ENCODE assay signal across 21 mouse cellular contexts in the genomic region with DNA sequence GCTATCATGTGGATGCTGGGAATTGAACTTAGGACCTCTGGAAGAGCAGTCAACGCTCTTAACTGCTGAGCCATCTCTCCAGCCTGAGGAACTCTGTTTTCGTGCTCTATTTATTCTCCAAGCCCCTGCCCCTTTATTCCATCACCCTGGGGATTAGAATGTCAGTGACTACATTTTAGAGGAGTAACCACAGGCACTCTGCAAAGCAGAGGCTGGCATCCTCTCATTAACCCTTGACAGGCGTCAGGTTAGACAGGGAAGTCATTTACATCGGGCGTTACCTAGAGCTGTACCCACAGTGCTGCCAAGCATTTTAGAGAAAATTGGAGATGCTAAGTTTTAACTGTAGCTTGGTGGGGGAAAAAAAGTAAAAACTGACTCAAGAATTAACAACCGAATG.
A peak's percentile ranks its signal among the peaks of the same experiment; 100 is the strongest.
DNase-seq lines count a peak whose midpoint lies in the region; ATAC-seq lines count a peak whose summit lies in the region.
"Had no signal": no experiment of that assay in that cellular context is flagged by ENCODE, and none has a peak within 500 bp of the region (broad histone marks: within the 10 kb centered on the region; RNA-seq: fewer than 3 reads in every experiment).

No protein-coding gene starts in this region.

- H3K36me3 ChIP-seq in midbrain, embryonic 11.5 days (ENCODE audit: control insufficient read depth, insufficient read depth, low read length): no peaks in the 10 kb centered on the region
- no peaks in the 10 kb centered on the region for H3K36me3 ChIP-seq in midbrain, embryonic 16.5 days (ENCODE audit: control insufficient read depth, insufficient read depth, low read length)
- H3K36me3 ChIP-seq in forebrain, embryonic 11.5 days (ENCODE audit: control insufficient read depth, insufficient read depth, low read length): no peaks in the 10 kb centered on the region
- no peaks in the 10 kb centered on the region for H3K36me3 ChIP-seq in hindbrain, embryonic 15.5 days
- H3K36me3 ChIP-seq: heart, embryonic 13.5 days; limb, embryonic 15.5 days had no signal

- peak overlapping the region; percentile 4; the same call in 1 of the 2 replicates for H3K9ac ChIP-seq in midbrain, embryonic 11.5 days (ENCODE audit: low read length)
- H3K9ac ChIP-seq in midbrain, embryonic 16.5 days (ENCODE audit: low read depth, low read length): no peak overlapping the region
- no peak overlapping the region for H3K9ac ChIP-seq in forebrain, embryonic 11.5 days (ENCODE audit: low read length)
- no peak overlapping the region for H3K9ac ChIP-seq in hindbrain, embryonic 15.5 days
- H3K9ac ChIP-seq: heart, embryonic 13.5 days; limb, embryonic 15.5 days; lung, embryonic 14.5 days had no signal

- H3K4me3 ChIP-seq in midbrain, embryonic 11.5 days (ENCODE audit: low read depth, low read length): no peak overlapping the region
- no peak overlapping the region for H3K4me3 ChIP-seq in midbrain, embryonic 16.5 days (ENCODE audit: low read depth, low read length)
- no peak overlapping the region for H3K4me3 ChIP-seq in forebrain, embryonic 11.5 days (ENCODE audit: low read depth, low read length)
- H3K4me3 ChIP-seq in hindbrain, embryonic 15.5 days: no peak overlapping the region
- H3K4me3 ChIP-seq: erythroblast, embryonic 14.5 days; heart, embryonic 13.5 days; left cerebral cortex, adult 2 months; limb, embryonic 15.5 days; megakaryocyte, embryonic 14.5 days had no signal

- 8% methylated on average over 6 of the region's 6 CpGs for WGBS in midbrain, embryonic 11.5 days
- WGBS in midbrain, embryonic 16.5 days: 6% methylated on average over 6 of the region's 6 CpGs
- WGBS in forebrain, embryonic 11.5 days: 9% methylated on average over 6 of the region's 6 CpGs
- WGBS in hindbrain, embryonic 15.5 days: 9% methylated on average over 6 of the region's 6 CpGs

- H3K4me1 ChIP-seq in midbrain, embryonic 11.5 days (ENCODE audit: control insufficient read depth, insufficient read depth, low read length): peaks cover 7% of the 10 kb centered on the region; the same call in 1 of the 2 replicates
- peaks cover 5% of the 10 kb centered on the region for H3K4me1 ChIP-seq in midbrain, embryonic 16.5 days (ENCODE audit: control insufficient read depth, insufficient read depth, low read length)
- H3K4me1 ChIP-seq in forebrain, embryonic 11.5 days (replicated peaks; ENCODE audit: control insufficient read depth, insufficient read depth, low read length): 0 out of 2 replicates have a peak, but pooled peaks cover 3% of the 10 kb centered on the region
- H3K4me1 ChIP-seq in hindbrain, embryonic 15.5 days (replicated peaks): peaks cover 7% of the 10 kb centered on the region; the same call in 1 of the 2 replicates
- H3K4me1 ChIP-seq: limb, embryonic 15.5 days; megakaryocyte, embryonic 14.5 days had no signal

- no peaks in the 10 kb centered on the region for H3K9me3 ChIP-seq in midbrain, embryonic 11.5 days (ENCODE audit: control insufficient read depth, low read length)
- H3K9me3 ChIP-seq in midbrain, embryonic 16.5 days (replicated peaks; ENCODE audit: control insufficient read depth, low read length, poor library complexity, severe bottlenecking): no peaks in the 10 kb centered on the region
- H3K9me3 ChIP-seq in forebrain, embryonic 11.5 days (ENCODE audit: control insufficient read depth, low read length): no peaks in the 10 kb centered on the region
- H3K9me3 ChIP-seq in hindbrain, embryonic 15.5 days: no peaks in the 10 kb centered on the region
- H3K9me3 ChIP-seq: heart, embryonic 13.5 days; limb, embryonic 15.5 days had no signal

- ATAC-seq in midbrain, embryonic 11.5 days (ENCODE audit: low FRiP score): peak; percentile 84
- no peak for ATAC-seq in midbrain, embryonic 16.5 days
- ATAC-seq in forebrain, embryonic 11.5 days (replicated peaks; ENCODE audit: low FRiP score): peak; percentile 51; the same call in 1 of the 2 replicates
- peak; percentile 48; the same call in 1 of the 2 replicates for ATAC-seq in hindbrain, embryonic 15.5 days (ENCODE audit: low FRiP score, low read depth)
- ATAC-seq: inflammation-experienced regulatory T-cells, adult 6 months had no signal

- peak overlapping the region; percentile 22; the same call in 1 of the 2 replicates for H3K4me2 ChIP-seq in midbrain, embryonic 11.5 days
- H3K4me2 ChIP-seq in midbrain, embryonic 16.5 days (ENCODE audit: low read length): no peak overlapping the region
- H3K4me2 ChIP-seq in forebrain, embryonic 11.5 days (ENCODE audit: low read depth, low read length, severe bottlenecking): no peak overlapping the region
- 0 out of 2 replicates have a peak overlapping the region, but pooled peaks have one; percentile 4 for H3K4me2 ChIP-seq in hindbrain, embryonic 15.5 days
- H3K4me2 ChIP-seq: heart, embryonic 13.5 days; limb, embryonic 15.5 days; lung, embryonic 14.5 days had no signal

- no peak for DNase-seq in midbrain, embryonic 11.5 days (ENCODE audit: low spot score, missing footprints)
- DNase-seq in forebrain, embryonic 11.5 days (ENCODE audit: low spot score): no peak
- DNase-seq in retina, postnatal 1 day: peak; percentile 39
- no peak for DNase-seq in adrenal gland, postnatal 10 days
- no peak for DNase-seq in heart, adult 8-10 months (ENCODE audit: low spot score)
- DNase-seq in kidney, postnatal 10 days: no peak
- DNase-seq: adrenal gland, adult 2 months; cerebellum, postnatal 25 days; gastrocnemius, postnatal 10 days; kidney, postnatal 36 days; lung, embryonic 14.5 days; right cerebral cortex, postnatal 4 days; thymus, postnatal 25 days had no signal

- H3K27me3 ChIP-seq in midbrain, embryonic 11.5 days (ENCODE audit: control insufficient read depth, insufficient read depth, low read length): no peaks in the 10 kb centered on the region
- no peaks in the 10 kb centered on the region for H3K27me3 ChIP-seq in midbrain, embryonic 16.5 days (ENCODE audit: control insufficient read depth, insufficient read depth, low read depth, low read length)
- no peaks in the 10 kb centered on the region for H3K27me3 ChIP-seq in forebrain, embryonic 11.5 days (ENCODE audit: control insufficient read depth, insufficient read depth, low read length)
- no peaks in the 10 kb centered on the region for H3K27me3 ChIP-seq in hindbrain, embryonic 15.5 days
- H3K27me3 ChIP-seq: limb, embryonic 15.5 days; megakaryocyte, embryonic 14.5 days had no signal

- peak overlapping the region; percentile 54; the same call in 1 of the 2 replicates for H3K27ac ChIP-seq in midbrain, embryonic 11.5 days (ENCODE audit: low read depth, low read length)
- H3K27ac ChIP-seq in midbrain, embryonic 16.5 days (ENCODE audit: low read length): no peak overlapping the region
- no peak overlapping the region for H3K27ac ChIP-seq in forebrain, embryonic 11.5 days (ENCODE audit: low read depth, low read length)
- no peak overlapping the region for H3K27ac ChIP-seq in hindbrain, embryonic 15.5 days (replicated peaks)
- H3K27ac ChIP-seq: heart, embryonic 13.5 days; left cerebral cortex, adult 2 months; limb, embryonic 15.5 days had no signal

Comparison
In these comparisons a context has a peak if more than half of its experiments do, and no peak if none do; other contexts are left out.
1. H3K4me2 ChIP-seq: peak in midbrain, embryonic 11.5 days (single experiment) and hindbrain, embryonic 15.5 days (single experiment); none in midbrain, embryonic 16.5 days (single experiment) and forebrain, embryonic 11.5 days (single experiment).